Mouse (Mus musculus) layer of hippocampus, postnatal 14 days (tissue): ENCODE measurements at regions not wholly inside any gene's neighbourhood (a gene's known extent, or its start where the extent isn't known, plus 50 kb on each side); places are given as distances from the start of the nearest gene placed in this dataset.
A peak's percentile ranks its signal among the peaks of the same experiment; 100 is the strongest.

ENCODE experiments used
- DNase-seq, 2 experiments: peaks; one replicate each; pipeline ENCODE4 v3.0.0; 2021 to 2022; ENCODE audit warnings: low spot score in 2 of 2, mixed read lengths in 1 of 2

DNA sequence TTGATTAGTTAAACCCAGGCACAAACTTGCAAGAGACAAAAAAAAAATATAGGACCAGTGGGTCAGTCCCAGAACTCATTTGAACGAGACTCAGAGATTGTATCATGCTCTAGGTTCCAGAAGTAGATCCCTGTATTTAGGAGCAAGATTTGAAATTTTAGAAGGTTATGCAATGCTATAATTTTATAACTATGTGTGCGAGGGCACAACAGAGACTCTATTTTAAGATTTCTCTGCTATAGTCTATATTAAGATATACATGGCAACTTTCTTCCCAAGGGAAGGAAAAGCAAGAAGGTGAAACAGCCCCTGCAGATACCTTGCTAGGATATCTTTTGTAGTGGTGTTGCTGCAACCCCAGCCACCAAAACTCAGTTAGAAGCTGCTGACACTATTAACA is 55.7 kb downstream of the Otor start:
- DNase-seq: no peak

DNA sequence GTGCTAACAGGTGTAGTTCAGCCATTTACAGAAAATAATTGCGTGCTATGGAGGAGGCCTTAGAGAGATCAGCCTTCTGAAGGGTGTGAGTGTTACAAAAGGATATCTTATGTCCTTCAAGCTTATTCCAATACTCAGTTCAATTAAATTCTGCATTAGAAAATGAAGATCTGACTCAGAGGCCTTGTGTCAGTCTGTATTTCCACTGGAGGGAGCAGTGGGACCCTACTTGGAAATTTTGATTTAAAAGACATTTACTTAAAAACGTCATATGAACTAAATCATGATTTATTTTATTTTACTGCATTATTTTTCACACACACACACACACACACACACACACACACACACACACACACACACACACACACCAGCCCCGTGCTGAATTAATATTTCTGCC is 70.9 kb downstream of the Otor start:
- DNase-seq: peak in 1 of 2 experiments; percentile 37

DNA sequence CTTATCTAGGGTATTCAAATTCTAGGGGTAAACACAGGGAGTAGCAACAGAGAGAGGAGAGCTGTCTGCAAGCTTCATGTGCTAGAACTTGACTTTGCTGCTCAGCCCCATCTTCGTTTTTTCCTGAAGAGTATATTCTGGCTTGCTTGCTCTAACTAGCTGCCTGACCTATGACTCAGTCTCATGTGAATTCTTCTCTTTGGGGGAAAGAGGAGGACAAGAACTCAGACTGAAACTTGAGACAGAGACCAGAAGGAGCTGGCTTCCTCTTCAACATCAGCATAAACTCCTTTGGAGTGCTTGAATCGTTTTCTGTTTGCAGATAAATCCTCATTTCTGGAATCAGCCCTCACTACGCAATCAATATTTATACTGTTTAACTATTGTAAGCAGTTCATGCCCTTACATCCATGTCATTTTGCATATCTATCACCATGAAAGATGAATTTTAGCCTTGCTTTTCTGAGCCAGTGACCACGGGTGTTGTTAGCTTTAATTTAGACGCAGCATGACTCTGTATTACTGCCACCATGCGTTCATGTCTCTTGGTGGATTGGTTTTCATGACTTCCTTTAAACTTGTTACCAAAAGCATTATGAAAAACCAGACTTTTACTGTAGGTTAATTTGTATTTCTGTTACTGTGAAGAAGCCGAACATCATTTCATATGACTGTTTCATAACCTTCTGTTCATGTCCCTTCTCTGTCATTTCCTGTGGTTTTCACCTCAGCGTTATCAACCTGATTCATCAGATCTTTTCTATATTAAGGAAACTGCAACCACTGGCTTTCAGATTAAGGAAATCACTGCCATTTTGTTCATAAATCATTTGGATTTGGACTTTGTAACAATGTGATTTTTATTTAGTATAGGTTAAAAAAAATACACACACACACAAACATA is 86.1 kb downstream of the Otor start:
- no peak for DNase-seq

DNA sequence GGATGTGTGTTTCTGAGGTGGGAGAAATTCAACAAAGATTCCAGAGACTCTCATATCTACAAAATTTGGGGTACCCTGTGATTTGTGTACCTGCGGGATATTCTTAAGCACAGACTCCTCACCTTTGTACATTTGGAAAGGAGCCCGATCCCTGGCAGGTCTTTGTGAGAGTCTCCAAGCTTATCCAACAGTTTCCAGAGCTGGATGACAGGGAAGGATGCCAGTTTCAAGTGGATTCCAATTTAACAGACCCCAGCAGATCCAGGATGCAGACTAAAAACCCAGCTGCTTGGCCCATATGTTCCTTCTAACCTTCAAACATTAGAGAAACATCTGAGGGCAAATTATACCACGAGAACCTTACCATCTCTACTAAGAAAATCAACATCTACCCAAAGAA is 88.5 kb downstream of the Otor start:
- no peak for DNase-seq

DNA sequence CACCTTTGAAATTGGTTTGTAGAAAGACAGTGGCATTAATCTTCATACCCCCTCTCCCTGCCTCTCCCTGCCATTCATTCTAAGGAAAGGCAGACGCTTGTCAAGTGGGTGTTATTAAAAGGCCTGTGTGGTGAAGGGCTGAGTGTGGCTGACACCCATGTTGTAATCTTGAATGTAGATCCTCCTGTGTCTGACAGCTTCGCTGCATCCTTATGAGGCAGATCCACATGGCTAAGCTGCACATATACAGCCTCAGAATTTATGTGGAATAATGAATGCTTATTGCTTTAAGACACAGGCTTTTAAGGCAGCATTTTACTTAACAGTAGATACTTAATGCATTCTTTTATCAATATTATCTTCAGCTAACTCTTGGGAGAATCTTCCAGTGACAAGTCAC is 92.4 kb downstream of the Otor start:
- DNase-seq: no peak

DNA sequence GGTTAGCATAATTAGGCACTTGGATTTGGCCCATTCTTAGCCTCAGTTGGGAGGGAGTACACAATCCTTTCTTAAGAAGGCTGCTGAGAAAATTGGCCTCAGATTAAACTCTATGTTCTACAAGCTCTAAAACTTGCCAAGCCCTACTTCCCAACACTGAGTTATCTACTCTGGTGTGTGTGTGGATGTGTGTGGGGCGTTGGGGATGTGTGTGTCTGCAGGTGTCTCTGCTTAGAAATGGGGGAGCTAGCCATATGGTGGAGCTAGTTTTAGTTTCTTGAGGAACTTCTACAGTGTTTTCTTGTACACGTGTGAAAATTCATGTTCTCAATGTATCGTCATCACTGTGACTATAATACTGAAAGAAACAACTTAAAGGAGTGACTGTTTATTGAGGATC is 106.3 kb downstream of the Otor start:
- no peak for DNase-seq

DNA sequence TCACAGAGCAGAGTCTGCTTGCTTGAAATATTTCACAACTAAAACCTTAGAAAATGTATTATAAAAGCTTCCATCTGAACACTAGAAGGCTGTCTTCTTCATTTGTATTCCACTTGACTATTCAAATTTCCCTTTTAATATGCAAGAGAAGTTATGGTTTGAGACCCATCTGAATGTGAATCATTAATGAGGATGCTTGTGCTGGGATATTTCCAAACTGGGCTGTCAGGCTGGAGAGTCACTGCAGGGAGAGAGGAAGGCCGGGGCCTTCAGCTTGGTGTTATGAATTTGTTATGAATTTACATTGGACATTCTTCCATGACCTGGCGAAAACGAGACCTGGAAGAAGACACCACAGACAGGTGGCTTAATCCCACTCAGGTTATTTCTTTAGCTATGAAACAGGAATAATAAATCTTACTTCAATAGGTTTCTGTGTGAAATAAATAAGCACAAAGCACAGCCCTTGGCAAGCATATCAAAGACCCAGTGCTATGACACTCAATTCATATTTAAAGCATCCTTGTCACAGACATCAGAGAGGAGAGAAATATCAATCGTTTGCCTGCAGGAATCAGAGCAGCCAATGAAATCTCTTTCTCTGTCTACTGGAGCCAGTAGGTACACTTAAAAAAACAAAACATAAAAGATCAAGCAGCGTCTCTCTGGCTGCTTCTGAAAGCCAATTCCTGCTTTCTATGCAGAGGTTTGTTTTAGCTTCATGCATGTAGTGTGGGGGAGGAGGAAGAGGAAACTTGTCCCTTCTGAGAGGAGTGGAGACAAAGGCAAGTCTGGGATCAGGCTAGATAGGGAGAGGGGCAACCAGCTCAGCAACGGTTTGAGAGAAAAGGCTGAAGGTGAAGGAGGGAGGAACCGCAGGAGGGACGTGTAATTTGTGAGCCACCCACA is 114.2 kb downstream of the Otor start:
- no peak for DNase-seq

DNA sequence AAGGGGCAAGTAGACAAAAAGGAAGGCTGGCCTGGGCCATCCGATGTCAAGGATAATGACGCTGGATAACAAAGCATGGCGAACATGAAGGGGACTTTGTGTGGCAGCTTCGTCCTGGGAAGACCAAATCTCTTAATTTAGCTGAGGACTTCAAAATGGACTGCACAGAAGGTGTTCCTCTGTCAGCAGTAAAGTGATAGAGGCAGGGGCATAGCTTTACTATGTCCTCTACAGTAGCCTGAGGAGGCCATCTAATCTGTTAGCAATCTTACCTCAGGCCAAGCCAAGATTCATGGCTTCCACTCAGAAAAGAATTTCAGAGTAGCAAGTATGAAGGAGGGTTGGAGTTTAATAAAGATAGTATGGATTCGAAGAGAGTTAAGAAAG is 114.9 kb downstream of the Otor start:
- no peak for DNase-seq

DNA sequence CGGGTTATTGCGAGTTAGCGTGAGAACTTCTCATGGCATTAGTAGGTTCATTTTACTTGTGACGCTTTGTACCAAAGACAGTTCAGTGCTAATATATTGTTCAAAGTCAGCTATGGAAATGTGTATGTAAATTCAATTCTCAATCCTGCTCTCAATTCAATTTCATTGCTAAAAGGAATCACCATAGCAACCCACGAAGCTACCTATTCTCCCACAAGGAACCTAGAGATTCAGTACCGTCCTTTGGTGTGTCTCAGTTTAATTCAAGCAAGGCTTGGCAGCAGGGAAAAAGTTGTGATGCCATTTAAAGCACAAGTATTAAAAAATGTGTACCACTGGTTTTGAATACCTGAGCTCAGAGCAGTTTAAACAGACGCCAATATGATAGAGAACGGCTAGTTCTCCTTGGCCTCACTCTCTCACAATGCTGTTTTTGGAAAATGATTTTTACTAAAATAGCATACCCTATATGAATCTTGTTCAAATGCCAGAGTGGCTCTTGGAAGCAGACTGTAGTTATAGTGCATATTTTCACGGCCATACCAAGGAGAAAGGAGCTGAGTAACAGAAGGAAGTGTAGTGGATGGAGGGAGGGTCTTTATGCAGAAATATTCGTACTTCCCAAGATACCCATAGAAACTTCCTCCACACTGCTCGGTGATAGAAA is 121.4 kb downstream of the Otor start:
- DNase-seq: no peak

DNA sequence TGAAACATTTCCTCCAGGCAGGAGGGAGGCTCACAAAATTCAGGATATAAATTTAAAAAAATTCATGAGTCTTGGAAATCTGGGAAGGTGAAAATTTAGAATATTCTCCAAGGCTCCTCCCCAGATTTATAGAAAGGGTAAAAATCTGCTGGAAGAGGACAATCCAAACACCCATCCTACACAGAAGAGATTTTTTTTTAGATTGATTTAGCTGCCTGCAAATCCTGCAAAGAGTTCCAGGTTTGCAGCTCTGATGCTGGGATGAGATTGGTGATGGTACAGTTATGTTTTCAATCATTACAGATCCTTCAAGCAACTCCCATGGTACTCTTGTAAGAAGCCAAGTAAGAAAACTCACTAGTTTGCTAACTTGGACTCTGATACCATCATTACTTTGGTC is 127.8 kb downstream of the Otor start:
- DNase-seq: no peak

DNA sequence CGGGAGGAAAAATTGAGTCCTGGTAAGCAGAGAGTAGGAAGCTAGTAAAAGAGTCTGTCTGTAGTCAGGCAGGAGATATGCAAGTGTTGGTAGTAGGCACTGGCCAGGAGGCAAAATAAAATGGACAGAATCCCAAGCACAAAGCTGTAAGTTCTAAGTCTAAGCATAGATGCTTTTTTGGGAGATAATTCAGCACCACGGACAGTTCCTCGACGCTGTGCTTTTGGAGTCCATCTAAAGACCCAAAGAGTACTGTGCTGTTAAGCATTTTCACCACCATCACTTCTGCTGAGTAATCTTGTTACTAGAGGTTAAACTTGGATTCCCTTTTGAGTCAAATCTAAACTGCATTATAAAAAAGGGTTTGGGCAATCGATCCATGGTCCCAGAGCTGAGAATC is 128.9 kb downstream of the Otor start:
- DNase-seq: no peak

DNA sequence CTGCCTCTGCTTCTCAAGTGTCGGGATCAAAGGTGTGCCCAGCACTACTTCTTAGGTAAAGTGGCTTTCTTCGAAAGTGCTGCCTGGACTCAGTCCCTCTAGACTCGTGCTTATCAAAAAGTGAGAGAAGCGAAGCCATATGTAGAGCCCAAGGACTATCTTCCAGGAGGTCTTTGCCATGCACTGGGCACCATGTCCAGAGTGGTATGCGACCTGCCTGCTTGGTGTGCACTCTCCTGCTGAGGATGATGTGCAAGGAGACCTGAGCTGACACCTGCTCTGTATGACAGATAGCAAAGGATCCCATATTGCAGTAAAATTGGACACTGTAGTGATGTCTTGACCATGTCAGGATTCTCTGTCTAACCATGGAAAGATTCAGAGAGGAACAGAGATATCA is 139.0 kb downstream of the Otor start:
- no peak for DNase-seq

DNA sequence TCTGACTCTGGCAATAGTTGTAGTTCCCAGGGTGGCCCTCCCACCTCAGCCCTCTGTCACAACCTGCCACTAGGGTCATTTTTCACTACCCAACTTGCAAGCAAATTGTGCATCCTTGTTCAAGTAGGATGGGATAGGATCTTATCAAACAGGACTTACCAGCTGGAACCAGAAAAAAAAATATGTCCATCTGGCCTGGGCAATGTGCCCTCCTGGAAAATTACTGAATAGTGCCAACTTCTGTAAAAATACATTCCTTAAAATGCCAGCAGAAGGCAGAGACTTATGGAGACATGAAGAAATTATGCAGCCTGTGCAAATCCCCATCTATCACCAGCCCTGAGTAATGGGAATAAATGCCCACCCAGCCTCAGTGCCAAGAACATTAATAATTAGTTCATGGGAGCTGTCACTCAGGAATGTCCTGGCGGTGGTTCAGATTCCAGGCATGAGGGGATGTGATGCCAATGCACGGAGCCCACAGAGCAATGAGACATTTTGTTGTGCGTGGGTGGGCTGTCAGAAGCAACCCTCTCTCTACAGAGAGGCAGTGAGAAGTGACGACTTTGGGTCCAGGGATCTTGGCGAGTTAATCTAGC is 139.6 kb downstream of the Otor start:
- peak; percentile 85 to 94 for DNase-seq

DNA sequence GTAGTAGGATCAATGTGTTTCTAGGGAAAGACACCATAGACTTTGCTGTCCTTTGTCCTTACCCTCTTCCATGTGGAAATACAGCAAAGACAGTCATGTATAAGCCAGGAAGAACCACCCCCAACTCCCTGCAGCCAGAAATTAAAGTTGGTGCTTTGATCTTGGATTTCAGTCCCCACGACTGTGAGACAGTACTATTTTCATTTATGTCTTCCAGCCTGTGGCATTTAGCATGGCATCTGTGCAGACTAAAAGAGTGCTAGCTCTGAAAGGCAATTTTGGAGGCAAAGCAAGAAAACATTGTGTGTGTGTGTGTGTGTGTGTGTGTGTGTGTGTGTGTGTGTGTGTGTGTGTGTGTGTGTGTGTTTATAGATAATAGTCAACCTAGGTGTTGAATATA is 144.1 kb downstream of the Otor start:
- DNase-seq: no peak

DNA sequence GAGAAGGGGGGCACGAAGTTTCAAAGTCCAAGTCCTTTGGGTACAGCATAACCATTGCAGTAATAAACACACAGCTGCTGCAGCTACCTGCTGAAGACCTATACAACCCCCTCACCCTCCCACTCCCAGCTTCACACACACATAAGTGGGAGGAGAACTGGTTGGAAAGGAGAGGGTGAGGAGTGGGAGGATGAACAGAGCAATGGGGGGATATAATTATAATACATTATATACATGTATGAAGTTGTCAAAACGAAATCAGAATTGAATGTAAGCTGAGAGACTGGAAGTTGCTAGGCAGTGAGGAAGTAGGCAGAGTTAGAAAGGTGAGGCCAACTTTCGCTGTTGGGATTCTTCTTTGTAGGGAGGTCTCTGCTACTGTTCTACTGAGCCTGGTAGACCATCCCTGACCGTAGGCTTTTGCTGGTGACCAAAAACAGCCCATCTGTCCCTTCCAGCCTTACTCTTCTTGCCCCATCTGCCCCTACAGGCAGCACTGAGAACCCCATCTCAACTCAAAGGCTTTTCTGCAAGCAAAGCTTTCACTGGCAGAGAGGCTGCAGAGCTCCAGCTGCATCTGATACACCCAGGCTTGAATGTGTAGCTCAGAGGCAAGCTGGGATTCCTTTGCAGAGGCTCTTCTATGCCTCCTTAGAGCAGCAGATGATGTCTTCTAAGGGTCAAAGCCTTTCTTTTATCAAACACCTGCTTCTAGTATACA is 146.3 kb downstream of the Otor start:
- no peak for DNase-seq

DNA sequence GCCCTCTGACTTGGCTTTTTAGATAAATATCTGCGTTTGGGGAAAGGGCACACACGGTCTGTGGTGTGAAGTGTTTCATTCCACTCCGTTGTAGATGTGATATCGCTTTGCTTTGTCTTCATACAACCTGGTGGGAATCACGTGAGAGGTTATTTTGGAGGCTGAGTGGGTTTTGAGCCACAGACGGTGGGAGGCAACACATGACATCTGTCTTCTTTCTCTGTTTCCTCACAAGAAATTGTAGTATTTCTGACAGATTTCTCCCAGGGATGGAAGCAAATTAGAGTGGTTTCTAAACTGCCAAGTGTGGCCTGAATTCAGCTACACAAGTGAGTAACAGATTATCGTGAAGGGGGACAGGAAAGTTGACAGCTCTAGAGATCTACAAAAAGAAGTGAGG is 155.5 kb downstream of the Otor start:
- peak in 1 of 2 experiments; percentile 30 for DNase-seq

DNA sequence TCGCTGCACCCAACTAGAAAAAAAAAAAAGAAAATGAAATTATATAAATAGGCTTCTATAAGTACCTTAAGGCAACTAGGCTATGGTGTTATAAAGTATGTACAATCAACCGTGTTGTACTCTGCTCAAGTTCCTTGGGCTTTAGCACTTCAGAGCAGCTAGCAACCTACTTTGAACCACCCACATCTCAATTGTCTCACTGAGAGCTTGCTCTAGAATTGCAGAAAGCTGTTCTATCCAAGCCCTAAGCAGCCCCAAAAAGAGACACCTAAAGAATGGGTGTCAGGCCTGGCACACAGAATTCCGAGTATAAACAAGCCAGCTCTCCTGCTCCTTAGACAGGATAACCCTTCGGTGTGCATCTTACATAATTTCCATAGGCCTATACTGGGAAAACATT is 162.0 kb downstream of the Otor start:
- no peak for DNase-seq

DNA sequence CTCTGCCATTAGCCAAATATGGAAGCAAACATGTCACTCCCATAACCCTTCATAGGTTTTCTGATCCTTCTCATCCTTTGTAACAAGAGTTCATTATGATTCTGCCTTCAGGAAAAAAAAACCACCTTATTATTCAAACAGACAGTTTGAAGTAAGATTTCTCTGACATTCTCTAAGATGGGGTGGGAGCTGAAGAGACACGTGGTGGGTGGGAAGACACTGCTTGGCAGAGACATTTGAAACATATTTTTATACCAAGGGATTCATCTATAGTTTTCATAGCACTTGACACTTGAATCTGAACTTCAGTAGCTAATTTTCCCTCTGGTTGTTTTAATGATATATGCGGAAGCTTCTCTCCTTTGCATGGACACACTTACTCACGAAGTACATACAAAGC is 165.5 kb downstream of the Otor start:
- no peak for DNase-seq

DNA sequence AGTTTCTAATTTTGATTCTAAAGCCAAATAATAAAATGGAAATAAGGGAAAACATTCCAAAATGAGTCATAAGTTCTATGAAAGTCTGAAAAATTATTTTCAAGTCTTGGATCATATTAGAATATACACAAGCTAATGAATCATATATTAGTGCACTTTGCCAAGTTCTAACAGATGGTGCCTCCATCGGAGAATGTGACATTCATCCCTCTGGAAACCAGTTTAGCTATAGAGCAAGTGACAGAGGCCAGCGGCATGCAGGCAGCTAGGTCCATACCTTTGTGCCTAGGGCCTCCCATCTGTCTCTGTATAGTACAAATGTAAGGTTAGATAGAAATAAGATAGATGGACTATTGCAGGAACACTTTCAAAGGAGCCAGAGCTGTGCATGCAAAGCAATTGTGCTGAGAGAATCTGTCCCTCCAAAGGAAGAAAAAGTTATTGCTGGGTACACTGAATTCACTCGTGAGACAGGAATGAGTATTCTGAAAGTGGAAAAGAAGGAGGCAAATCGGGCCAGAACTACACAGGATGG is 167.9 kb downstream of the Otor start:
- DNase-seq: peak; percentile 12 to 35

DNA sequence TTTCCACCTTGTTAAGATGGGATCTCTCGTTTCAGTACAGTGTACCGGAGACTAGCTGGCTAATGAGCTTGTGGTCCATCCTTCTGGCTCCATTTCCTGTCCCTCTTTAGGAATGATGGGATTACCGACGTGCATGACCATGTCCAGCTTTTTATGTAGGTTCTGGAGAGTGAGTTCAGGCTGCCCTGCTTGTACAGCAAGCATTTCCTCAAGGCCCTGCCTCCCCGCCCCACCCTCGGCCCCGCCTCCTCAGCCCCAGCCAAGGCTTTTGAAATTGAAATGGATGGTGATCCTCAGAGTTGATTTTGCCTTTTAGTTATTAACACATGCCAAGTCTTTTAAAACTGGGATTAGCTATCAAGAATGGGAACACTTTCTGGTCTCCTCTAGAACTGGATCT is 190.8 kb downstream of the Otor start:
- no peak for DNase-seq
